Mouse (Mus musculus) mature B cell (primary cell): ENCODE data around the gene Tbc1d15.

Experiments
- in situ Hi-C: fragments of 300-500 bp; cut with MboI; formaldehyde crosslinking; loops from 2 replicates; pipeline ENCODE4 v1.14.3; 2019

The Tbc1d15 gene

DNA sequence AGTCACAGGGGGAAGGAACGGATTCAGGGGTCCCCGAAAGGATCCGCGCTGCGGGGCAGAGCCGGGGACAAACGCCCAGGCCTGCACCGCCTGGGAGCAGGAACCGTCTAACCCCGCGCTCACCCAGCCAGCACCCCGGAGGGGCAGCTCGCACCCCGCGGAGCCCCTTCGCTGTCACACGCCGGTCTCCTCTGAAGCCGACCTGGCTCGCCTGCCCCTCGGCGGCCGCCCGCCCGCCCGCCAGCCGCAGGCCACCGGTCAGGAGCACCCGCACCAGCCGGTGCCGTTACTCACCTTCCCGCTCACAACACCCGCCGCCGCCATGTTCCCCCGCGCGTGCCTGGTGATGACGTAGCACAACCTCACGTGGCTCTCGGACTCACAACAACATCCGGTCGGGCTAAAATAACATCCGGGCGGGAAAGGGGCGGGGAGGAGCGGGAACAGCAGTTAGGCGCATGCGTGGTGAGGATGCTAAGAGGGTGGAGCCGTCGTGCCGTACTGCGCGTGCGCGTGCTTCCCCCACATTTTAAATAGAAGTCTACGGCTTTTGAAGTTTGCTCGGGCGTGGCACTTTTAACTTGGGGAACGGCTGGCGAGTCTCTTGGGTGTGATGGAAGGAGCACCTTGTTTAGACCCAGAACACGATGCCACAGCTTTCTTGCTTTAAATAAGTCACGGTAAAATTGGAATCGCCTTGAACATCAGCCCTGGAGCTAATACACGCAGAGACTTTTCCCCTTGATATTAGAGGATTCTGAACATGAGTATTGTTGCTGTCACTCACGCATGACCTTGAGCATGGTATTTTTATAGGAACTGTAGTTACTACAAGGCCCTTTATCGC lies at the start of gene Tbc1d15:
TSS of gene Tbc1d15 (minus strand) at position 380 of the 847 bp plus-strand sequence.
- in situ Hi-C loops: no loop called here

DNA sequence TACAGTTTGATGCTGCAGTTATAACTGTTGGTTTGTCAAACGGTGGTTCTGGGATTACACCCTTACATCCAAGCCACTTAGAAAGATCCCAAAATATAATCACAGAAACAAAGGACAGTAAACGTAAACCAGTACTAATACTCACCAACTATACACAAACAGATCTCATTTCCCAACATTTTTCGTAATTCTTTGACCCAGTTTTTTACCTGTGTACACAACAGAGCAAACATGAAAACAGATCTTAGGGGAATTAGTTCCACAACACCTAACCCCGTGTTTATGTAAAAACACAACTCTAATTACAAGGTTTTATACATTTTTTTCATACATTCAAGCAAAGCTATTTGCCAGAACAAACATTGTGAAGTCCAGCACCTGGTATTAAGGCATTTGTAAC lies 47.4 kb upstream of the Tbc1d15 start:
- in situ Hi-C loops: no loop called here

DNA sequence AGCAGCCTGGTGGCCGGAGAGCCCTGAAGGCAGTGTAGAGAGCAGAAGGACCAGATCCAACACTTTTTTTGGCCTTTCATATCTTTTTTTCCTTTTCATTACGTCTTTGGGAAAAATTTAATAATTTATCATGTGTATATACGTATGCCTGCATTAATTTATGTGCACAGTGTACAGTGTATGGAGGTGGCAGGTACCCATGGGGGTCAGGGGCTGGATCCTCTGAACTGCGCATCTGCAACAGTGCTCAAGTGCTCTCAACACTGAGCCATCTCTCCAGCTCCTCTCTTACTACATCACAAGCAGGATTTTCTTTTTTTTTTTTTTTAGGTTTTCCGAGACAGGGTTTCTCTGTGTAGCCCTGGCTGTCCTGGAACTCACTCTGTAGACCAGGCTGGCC lies 46.3 kb upstream of the Tbc1d15 start:
- in situ Hi-C loops: no loop called here

DNA sequence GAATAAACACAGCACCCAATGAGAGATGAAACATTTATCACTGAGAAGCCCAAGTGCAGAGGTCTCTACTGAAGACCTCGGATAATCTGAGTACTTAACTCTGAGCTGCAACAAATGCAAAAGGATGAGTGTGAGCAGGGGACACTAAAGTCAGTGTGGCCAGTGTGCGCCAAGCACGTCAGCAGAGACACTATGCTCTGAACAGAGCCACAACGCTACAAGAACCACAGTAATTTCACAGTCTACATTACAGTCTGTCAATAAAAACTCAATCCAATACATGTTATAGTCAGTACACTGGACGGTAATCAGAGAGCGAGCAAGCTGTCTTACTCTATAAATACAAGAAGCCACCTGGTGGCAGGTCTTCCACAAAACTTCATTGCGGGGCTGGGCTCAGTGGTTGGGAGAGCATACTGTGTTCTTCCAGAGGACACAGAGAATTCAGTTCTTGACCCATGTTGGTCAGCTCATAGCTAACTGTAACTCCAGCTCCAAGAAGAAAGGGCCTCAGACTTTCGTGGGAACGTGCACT lies 45.2 kb upstream of the Tbc1d15 start:
- in situ Hi-C loops: no loop called here

DNA sequence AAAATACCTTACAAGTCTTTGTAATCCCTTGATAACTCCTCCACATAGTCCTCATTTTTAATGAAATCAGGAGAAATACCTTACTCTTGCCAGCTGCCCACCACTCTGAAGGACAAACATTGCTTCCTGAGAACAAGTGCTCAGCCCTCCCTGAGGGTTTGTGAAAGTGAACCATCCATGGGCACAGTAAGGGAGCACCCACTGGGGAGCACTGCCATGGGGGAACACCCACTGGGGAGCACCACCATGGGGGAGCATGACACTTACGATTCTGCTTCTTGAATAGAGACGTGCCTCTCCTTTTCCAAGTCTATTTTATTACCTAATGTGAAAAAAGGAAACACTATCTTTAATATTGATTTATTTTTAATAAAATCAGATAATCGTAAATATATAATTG lies 43.9 kb upstream of the Tbc1d15 start:
- in situ Hi-C loops: no loop called here

DNA sequence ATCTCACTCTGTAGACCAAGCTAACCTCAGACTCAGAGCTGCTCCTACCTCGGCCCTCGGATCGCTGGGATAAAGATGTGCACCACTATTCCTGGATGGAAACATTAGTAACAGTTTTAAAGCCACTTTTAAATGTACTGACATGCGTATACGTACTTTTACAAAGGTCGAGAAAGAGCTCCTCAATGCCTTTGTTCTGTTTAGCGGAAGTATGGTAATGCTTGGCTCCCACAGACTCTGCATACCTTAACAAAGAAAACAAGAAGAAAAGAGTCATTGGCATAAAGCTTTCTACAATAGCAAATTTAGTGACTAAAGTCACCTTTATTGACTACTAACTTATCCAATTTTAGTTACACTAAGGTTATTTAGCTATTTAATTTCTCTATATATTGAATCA lies 43.4 kb upstream of the Tbc1d15 start:
- in situ Hi-C loops: no loop called here

DNA sequence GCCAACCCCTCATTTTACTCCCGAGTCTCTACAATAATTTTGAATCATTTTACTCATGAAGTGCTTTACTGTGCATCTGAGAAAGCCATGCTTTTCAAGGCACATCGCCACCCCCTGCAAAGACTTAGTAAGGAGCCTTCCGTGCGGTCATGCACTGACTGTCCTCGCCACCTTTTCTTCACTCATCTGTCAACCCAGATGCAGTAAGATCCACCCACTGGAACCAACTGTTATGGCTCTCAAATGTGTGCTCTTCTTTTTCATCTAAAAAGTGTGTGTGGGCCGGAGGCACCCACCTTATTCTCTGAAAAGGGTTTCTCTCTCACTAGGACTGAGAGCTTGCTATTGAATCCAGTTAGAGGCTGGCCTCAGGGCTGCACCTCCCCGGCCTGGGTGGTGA lies 42.7 kb upstream of the Tbc1d15 start:
- in situ Hi-C loops: no loop called here

DNA sequence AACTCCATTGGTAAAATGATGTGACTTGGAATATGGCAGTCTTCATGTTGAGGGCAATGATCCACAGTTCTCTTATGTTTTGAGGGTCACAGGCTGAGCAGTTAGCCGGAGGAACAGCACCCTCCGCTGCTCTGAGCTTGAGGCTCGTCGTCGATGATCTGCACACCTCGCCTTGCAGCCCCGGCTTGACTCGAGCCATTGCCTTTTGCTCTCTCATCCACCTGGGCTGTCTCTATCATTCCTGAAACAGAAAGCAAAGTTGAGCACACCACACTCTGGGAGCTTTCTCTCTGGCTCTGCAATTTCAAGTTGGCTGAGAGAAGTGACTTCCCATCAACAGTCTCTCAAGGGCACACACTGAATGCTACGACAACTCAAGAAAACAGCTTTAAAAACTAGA lies 39.4 kb upstream of the Tbc1d15 start:
- in situ Hi-C loops: no loop called here

DNA sequence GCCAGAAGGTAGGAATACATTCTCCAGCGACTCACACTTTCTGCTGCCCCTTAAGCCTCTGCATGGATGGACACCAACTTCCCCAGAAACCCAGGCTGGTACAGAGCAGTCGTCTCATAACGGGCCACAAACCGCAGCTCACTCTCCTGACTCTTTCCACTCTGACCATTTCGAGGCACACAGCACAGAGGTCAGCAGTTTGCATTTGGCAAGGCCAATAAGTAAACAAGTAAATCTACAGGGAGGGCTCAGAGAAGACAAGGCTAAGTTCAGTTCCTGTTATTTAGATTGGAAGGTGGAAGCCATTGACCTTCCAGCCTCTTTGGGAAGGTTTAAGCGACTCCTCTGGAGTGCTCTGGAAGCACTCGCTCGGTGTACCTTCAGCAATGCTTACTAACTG lies 37.6 kb upstream of the Tbc1d15 start:
- in situ Hi-C loops: no loop called here

DNA sequence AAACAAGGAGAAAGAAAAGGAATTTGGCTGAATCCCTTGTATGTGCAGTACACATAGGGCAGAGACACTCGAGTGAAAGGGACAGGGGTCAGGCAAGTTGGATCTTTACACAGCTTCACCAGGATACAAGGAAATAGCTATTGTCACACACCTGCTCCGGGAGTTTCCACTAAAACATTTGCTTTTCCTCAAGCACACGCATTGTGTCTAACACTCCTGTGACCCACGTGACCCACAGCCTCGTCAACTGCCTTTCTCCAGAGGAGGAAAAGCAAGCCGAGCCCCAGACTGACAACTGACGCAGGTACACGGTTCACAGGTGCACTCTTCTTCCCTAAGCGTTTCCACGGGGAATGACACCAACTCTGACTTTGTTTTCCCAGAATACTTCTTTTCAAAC lies 32.9 kb upstream of the Tbc1d15 start:
- in situ Hi-C loops: no loop called here

DNA sequence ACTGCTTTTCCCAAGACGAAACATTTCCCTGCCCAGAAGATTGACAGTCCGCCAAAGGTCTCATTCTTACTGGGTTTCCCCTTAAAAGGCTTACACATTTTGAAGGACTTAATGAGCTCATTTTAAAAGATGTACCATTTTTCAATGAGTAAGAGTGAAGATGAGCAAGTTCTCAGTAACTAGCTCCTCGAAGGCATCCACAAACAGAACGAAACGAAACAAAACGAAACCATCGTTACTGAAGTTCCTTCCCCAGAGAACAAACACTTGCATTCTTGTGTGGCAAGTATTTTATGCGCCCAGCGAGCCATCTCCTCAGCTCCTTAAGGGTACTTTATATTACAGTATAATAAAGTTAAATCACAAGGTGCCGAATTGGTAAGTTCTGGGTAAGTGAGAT lies 30.1 kb upstream of the Tbc1d15 start:
- in situ Hi-C loops: no loop called here

DNA sequence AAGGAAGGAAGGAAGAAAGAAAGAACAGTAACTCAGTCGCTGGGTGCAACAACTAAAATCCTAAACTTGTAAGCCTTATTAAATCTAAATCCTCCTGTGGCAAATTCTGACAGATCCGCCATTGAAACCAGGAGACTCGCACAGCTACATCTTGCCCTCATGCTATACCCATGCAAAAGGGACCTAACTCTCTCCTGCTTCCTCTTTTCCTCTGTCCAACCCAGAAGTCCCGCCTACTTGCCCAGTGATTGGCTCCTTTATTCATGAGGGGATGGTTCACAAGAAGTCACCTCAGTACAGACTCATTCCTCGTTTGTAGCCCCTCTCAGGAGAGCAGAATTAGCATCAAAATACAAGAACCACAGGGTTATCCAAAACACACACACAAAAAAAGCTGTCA lies 20.4 kb upstream of the Tbc1d15 start:
- in situ Hi-C loops: no loop called here

DNA sequence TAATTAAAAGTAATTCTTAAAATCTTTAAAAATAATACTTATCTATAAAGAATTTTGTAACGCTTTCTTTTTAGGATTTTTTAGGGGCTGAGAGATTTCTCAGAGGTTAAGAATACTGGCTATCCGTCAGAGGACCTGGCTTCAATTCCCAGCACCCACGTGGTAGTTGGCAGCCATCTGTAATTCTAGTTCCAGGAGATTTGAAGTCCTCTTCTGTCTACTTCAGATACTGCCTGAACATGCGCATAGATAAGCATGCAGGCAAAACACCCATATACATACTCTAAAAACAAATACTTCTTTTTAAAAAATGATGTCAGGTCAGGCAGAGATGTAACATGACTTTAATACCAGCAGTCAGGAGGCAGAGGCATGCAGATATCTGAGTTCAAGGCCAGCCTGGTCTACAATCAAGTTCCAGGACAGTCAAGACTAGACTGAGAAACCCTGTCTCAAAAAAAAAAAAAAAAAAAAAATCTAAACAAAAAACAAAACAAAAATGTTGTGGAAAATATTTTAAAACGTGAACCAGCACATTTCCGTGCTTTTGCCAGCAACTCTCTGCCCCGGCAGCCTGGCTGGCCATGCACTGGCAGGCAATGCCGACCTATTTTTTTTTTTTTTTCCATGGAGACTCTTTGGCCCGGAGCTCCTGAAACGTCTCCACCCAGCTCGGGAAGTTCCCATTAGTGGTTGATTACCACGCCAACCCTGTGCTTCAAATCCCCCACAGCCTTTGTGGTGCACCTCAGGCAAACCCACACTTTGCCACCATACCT lies 19.5 kb upstream of the Tbc1d15 start:
- in situ Hi-C loops: no loop called here

DNA sequence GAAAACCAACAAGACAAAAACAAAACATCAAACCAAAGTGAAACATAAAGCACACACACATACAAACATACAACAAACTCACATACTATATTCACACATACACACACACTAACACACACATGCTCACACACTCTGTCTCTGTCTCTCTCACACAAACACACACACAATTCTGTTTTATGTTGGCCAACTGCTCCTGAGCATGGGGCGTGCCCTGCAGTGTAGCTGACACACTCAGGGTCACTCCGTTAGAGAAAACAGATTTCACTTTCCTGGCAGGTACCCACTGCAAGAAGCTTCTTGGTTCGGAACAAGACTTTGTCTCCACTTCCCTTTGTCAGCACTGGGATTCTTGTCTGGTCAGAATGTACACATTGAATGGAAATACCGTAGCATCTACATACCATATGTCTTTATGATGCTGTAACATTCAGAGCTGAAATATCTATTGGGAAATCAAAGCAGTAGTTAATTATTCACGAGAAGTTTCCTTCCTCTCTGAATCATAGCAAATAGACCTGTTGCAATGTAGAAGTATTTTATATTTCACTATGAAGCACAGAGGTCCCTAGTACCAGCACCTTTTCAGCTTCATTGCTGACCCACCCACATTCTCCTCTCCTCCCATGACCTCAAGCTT lies 11.8 kb upstream of the Tbc1d15 start:
- in situ Hi-C loops: no loop called here

DNA sequence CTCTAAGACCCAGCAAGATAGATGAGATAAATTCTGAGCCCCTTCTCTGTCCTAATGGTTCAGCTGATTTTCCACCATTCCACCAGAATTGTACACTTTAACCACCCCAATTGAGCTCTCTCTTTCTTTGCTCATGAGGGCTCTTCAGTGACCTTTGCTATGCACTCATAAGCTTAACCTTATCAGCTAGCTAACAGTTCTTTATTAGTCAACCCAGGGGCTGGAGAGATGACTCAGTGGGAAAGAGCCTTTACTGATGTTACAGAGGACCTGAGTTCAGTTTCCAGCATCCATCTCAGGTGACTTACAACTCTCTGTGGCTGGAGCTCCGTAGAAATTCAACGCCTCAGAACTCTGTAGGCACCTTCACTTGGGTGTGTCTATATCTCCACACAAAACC lies 11.0 kb upstream of the Tbc1d15 start:
- in situ Hi-C loops: no loop called here

DNA sequence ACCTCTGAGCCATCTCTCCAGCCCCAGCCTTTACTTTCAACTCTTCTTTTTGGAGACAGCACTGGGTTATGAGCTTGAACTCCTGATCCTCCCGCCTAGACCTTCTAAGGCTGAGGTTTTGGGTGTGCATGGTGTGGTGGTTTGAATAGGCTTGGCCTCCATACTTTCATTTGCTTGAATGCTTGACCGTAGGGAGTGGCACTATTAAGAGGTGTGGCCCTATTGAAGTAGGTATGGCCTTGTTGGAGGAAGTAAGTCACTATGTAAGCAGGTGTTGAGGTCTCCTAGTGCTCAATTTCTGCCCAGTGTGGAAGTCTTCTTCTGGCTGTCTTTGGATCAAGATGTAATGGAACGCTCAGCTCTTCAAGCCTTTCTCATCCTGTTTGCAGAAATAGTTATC lies 10.2 kb upstream of the Tbc1d15 start:
- in situ Hi-C loops: no loop called here

DNA sequence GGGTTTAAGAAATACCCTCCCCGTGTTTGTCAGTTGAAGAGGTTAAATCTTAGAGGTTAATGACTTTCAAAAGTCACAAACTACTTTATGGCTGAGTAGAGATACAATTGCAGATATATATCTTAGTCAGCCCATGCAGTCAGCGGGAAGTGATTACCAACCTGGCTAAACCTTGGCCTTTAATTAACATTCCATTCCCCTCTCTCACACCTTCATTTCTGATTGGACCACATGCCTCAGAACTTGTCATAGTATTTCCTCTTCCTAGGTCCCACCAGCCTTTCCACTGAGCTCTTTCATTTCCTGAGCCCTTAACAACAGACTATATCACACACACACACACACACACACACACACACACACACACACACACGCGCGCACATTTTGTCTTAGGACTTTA lies 4.9 kb upstream of the Tbc1d15 start:
- in situ Hi-C loops: no loop called here

DNA sequence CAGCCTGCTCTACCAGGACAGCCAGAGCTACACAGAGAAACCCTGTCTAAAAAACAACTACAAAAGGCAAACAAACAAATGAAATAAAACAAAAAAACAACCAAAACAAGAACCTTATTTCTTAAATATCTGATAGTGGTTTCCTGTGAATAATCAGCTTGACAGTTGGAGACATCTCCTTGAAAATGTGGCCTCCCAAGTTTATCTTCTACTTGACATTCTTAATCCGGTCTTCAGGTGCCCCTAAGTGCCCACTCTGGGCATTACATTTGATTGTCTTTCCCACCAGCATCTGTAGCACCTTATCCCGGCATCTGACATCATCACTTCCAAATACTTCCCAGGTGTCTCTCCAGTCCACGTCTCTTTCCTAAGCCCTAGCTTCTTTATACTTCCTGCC lies 2.3 kb upstream of the Tbc1d15 start:
- in situ Hi-C loops: no loop called here

DNA sequence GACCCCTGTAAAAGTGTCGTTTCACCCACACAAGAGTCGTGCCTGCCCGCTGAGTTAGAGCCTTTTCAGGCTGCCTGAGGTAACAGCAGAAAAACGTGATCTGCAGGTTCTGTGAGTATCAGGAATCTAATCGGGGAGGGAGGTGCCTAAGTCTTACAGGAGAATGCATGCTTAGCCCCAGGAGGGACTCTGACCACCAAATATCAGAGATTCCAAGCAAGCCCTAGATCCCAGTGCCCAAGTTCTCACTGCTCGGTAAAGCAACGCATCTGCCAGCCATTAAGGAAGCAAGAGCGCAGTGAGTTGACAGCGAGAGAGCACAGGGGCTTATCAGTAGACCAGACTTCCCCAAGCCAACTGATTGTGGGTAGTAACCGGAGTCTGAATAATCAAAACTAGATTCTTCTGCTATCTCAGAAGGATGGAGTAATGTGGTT lies 1.1 kb upstream of the Tbc1d15 start:
- in situ Hi-C loops: no loop called here

DNA sequence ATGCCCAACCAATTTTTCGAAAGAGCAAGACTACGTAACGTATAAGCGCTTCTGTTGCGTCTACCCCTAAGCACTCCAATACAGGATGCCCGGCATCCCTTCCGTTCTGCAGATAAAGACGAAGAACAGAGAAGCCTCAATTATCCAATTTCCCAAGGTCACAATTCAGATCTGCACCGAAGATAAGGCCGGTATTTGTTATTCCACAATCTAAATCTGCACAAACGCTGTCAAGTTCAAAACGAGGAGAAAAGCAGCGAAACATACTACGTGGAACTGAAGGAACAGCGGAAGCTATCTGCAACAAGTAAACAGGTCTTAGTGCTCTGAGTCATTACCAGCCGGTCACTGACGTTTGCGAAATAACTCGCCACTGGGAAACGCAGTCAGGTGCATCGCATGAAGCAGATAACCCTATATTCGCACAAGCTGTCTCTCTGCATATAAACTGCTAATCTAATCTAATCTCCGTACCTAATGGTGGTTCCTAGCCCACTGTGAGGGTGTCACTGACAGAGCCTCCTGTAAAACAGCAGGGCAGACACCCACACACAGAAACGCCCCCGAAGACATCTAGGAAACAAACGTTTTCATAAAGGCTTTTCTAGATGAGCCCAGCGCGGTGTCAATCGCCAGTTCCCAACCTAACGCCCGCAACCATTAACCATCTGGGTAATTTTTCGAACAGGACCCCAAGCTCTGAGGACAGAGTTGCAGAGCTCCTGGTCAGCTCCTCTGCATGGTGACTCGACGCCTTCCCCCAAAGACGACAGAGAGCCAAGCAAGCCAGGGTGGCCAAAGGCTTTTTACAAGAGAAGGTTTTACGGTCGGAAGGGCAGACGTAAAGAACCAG lies 806 bp downstream of the Tbc1d15 start:
- in situ Hi-C loops: no loop called here

DNA sequence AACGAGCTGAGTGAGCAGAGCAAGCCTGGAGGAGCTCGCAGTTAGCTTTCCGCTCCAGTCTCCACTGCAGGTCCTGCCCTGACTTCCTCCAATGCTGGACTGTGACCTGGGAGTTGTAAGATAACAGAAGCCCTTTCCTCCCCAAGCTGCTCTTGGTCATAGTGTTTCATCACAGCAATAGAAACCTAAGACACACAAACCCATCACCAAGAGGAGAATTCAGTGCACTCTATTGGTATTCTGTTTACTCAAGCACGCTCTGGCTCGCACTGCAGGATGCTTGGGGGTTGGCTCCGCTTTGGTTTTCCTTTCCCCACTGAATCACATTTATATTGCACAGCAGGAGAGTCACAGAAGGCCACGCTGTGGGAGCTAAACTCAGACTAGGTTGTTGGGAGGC lies 3.2 kb downstream of the Tbc1d15 start:
- in situ Hi-C loops: no loop called here

DNA sequence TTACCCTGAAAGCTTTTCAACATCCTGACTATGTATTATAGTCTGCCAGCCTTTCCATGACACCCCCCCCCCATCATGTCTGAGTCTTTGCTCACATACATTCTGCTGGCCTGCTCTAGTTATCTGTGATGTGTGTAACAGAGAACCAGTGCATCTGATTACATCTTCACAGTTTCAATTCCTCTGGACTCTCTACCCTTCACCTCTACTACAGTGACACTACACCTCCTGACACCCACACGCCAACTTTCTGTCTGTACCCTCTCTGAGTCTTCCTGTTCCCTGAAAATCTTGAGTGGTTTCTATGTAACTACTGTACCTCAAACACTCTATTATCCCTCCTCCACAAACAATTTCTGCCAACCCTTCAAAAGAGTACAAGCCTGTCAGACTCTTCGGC lies 5.8 kb downstream of the Tbc1d15 start:
- in situ Hi-C loops: no loop called here
